Mouse (Mus musculus): ENCODE results near the gene Erc2. TPM values are rescaled to one million over a fixed set of nuclear protein-coding genes. Genes with fewer than 3 reads are reported as not detected.

Erc2 gene
- polyA plus RNA-seq, 1 experiment: 0.53 TPM

DNA sequence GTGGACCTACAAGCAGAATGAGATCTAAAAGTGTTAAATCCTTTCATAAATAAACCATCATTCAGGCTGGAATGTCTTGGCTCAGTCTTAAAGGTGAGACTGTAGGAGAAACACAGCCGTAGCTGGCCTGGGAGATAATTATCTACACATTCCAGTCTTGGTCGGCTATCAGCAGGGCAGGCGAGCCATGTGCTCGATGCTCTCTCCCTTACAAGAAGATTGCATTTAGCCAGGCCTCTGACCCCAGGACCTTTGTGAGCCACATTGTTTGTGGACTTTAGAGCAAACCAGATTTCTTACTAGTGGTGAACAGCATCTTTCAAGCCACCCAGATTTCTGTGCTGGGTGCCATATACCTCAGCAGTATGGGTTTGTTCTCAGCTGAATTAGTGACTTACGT is 498.6 kb downstream of the Erc2 start:
- H3K36me3 ChIP-seq (ENCODE audit: control insufficient read depth, insufficient read depth): no peaks in the 10 kb centered on the region
- no peaks in the 10 kb centered on the region for H3K79me2 ChIP-seq (ENCODE audit: control insufficient read depth, insufficient read depth)
- H3ac ChIP-seq (ENCODE audit: control insufficient read depth, insufficient read length): no peak overlapping the region
- TF ChIP-seq TCF3 (IDR thresholded peaks at IDR 0.05; ENCODE audit: insufficient read length, low read depth) (no peak), POLR2A (IDR thresholded peaks at IDR 0.05; ENCODE audit: insufficient read length, low read depth) (no peak), MAX (IDR thresholded peaks at IDR 0.05; ENCODE audit: low read depth) (no peak), USF1 (IDR thresholded peaks at IDR 0.05; ENCODE audit: low read depth) (no peak), SRF (IDR thresholded peaks at IDR 0.05; ENCODE audit: control insufficient read depth, insufficient read length, low read depth) (no peak), E2F4 (IDR thresholded peaks at IDR 0.05; ENCODE audit: insufficient read depth) (no peak)
- H3K4me2 ChIP-seq (ENCODE audit: low read depth): no peak overlapping the region
- H3K27me3 ChIP-seq (ENCODE audit: control insufficient read depth, insufficient read depth, insufficient read length): no peaks in the 10 kb centered on the region
- H3K4me3 ChIP-seq: no peak overlapping the region

DNA sequence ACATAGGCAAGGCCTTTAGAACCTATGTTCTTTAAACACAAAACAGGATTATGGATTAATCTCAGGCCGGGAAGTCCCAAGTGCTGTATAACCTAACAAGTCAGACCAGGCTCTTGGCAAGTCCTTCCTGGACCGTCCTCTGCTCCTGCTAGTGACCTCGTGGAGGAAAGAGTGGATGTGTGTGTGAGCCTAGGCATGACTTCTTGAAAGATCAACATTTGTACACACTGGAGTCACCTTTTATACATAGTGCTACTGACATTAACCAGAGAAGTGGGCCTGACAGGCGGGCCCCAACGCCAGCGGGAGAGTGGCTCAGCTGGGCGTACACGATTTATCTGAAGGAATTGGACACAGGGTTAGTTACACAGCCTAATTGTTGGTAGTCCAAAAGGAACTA is 504.6 kb downstream of the Erc2 start:
- H3K4me2 ChIP-seq (ENCODE audit: low read depth): no peak overlapping the region
- no peak for TF ChIP-seq E2F4 (IDR thresholded peaks at IDR 0.05; ENCODE audit: insufficient read depth)
- TF ChIP-seq USF1 (IDR thresholded peaks at IDR 0.05; ENCODE audit: low read depth): no peak
- no peak for TF ChIP-seq MYOG (IDR thresholded peaks at IDR 0.05; ENCODE audit: control insufficient read depth in 1 of 3, insufficient read depth in 1 of 3, insufficient read length in 2 of 3, low read depth in 2 of 3)
- no peak for TF ChIP-seq MAX (IDR thresholded peaks at IDR 0.05; ENCODE audit: low read depth)
- TF ChIP-seq TCF12 (IDR thresholded peaks at IDR 0.05; ENCODE audit: insufficient read depth, poor library complexity, severe bottlenecking): no peak
- no peak for TF ChIP-seq POLR2AphosphoS2 (IDR thresholded peaks at IDR 0.05; ENCODE audit: insufficient read length, low read depth)
- TF ChIP-seq POLR2A (IDR thresholded peaks at IDR 0.05; ENCODE audit: insufficient read length, low read depth): no peak
- no peak for TF ChIP-seq TCF3 (IDR thresholded peaks at IDR 0.05; ENCODE audit: insufficient read length, low read depth)
- TF ChIP-seq MYOD1 (IDR thresholded peaks at IDR 0.05; ENCODE audit: control insufficient read depth in 1 of 3, insufficient read length in 2 of 3, low read depth in 2 of 3): no peak
- no peak overlapping the region for H3ac ChIP-seq (ENCODE audit: control insufficient read depth, insufficient read length)
- H3K27me3 ChIP-seq (ENCODE audit: control insufficient read depth, insufficient read depth, insufficient read length): no peaks in the 10 kb centered on the region
- no peak overlapping the region for H3K4me3 ChIP-seq
- H3K36me3 ChIP-seq (ENCODE audit: control insufficient read depth, insufficient read depth): no peaks in the 10 kb centered on the region
- no peaks in the 10 kb centered on the region for H3K79me2 ChIP-seq (ENCODE audit: control insufficient read depth, insufficient read depth)

DNA sequence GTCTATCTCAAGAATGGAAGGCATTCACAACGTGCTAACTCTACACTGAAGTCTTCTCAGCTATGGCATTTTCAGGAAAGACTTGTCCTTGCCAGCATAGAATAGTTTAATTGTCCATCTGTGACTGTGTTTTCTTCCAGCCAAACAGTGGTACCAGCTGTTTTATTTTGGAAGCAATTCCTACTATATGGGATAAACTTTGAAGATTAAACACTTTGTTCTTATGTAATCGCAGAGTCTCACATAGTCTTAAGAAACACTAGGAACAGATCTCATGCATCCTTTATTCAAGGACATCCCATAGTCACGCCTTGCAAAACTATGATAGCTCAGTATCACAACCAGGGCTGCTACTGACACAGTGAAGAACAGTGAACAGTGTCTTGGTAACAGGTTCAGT is 506.8 kb downstream of the Erc2 start:
- Histone ChIP-seq H3K36me3 (ENCODE audit: control insufficient read depth, insufficient read depth) (no peaks in the 10 kb centered on the region), H3K27me3 (ENCODE audit: control insufficient read depth, insufficient read depth, insufficient read length) (no peaks in the 10 kb centered on the region), H3K4me2 (ENCODE audit: low read depth) (no peak overlapping the region), H3K79me2 (ENCODE audit: control insufficient read depth, insufficient read depth) (no peaks in the 10 kb centered on the region), H3K4me3 (no peak overlapping the region), H3ac (ENCODE audit: control insufficient read depth, insufficient read length) (no peak overlapping the region)
- TF ChIP-seq MYOD1 (IDR thresholded peaks at IDR 0.05; ENCODE audit: control insufficient read depth in 1 of 3, insufficient read length in 2 of 3, low read depth in 2 of 3): no peak
- no peak for TF ChIP-seq USF1 (IDR thresholded peaks at IDR 0.05; ENCODE audit: low read depth)
- no peak for TF ChIP-seq TCF3 (IDR thresholded peaks at IDR 0.05; ENCODE audit: insufficient read length, low read depth)
- TF ChIP-seq CEBPB (IDR thresholded peaks at IDR 0.05; ENCODE audit: insufficient read depth, poor library complexity, severe bottlenecking): no peak
- TF ChIP-seq E2F4 (IDR thresholded peaks at IDR 0.05; ENCODE audit: insufficient read depth): no peak
- no peak for TF ChIP-seq MYOG (IDR thresholded peaks at IDR 0.05; ENCODE audit: control insufficient read depth in 1 of 3, insufficient read depth in 1 of 3, insufficient read length in 2 of 3, low read depth in 2 of 3)
- no peak for TF ChIP-seq REST (IDR thresholded peaks at IDR 0.05; ENCODE audit: insufficient read depth, insufficient read length)
- TF ChIP-seq POLR2AphosphoS2 (IDR thresholded peaks at IDR 0.05; ENCODE audit: insufficient read length, low read depth): no peak
- no peak for TF ChIP-seq SRF (IDR thresholded peaks at IDR 0.05; ENCODE audit: control insufficient read depth, insufficient read length, low read depth)
- TF ChIP-seq TCF12 (IDR thresholded peaks at IDR 0.05; ENCODE audit: insufficient read depth, poor library complexity, severe bottlenecking): no peak
- no peak for TF ChIP-seq MAX (IDR thresholded peaks at IDR 0.05; ENCODE audit: low read depth)
- no peak for TF ChIP-seq POLR2A (IDR thresholded peaks at IDR 0.05; ENCODE audit: insufficient read length, low read depth)

DNA sequence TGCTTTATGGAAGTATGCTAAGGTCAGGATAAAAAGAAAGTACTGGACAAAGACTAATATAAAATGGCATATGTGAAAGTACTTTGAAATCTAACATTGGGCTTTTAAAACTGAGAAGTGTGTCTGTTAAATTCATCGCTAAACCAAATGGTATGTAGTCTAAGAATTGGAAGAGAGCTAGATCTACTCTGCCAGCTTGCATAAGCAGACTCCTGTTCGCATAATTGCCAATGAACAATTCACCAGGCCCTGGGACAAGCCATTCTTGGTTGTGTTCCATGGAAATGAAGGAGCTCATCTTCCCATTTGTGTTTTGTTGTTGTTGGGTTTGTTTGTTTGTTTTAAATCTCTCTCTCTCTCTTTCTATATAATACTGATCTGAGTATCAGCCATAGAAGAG is 521.8 kb downstream of the Erc2 start:
- H3K4me2 ChIP-seq (ENCODE audit: low read depth): no peak overlapping the region
- no peak for TF ChIP-seq MYOG (IDR thresholded peaks at IDR 0.05; ENCODE audit: control insufficient read depth in 1 of 3, insufficient read depth in 1 of 3, insufficient read length in 2 of 3, low read depth in 2 of 3)
- TF ChIP-seq REST (IDR thresholded peaks at IDR 0.05; ENCODE audit: insufficient read depth, insufficient read length): no peak
- TF ChIP-seq E2F4 (IDR thresholded peaks at IDR 0.05; ENCODE audit: insufficient read depth): no peak
- TF ChIP-seq POLR2AphosphoS2 (IDR thresholded peaks at IDR 0.05; ENCODE audit: insufficient read length, low read depth): no peak
- no peak overlapping the region for H3ac ChIP-seq (ENCODE audit: control insufficient read depth, insufficient read length)
- H3K4me3 ChIP-seq: no peak overlapping the region
- no peaks in the 10 kb centered on the region for H3K79me2 ChIP-seq (ENCODE audit: control insufficient read depth, insufficient read depth)
- H3K27me3 ChIP-seq (ENCODE audit: control insufficient read depth, insufficient read depth, insufficient read length): no peaks in the 10 kb centered on the region
- no peaks in the 10 kb centered on the region for H3K36me3 ChIP-seq (ENCODE audit: control insufficient read depth, insufficient read depth)

DNA sequence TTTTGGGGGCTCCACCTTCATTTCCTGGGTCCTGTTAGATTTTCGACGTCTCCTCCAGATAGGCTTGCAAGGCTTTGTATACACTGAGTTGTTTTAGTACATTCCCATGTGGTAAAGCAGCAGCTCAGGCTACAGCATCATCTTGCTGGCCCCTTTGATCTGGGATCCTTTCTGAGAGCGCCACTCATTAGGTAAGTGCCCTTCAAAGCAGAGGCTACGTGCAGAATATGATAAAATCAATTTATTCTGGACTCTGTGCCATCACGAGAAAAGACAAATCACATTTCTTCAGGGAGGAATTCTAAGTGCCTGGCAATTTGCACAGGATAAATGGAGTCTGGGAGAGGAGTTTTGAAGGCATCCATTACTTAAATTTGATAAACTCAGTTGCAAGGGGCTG is 525.0 kb downstream of the Erc2 start:
- H3ac ChIP-seq (ENCODE audit: control insufficient read depth, insufficient read length): no peak overlapping the region
- TF ChIP-seq REST (IDR thresholded peaks at IDR 0.05; ENCODE audit: insufficient read depth, insufficient read length) (no peak), E2F4 (IDR thresholded peaks at IDR 0.05; ENCODE audit: insufficient read depth) (no peak), TCF3 (IDR thresholded peaks at IDR 0.05; ENCODE audit: insufficient read length, low read depth) (no peak), MAX (IDR thresholded peaks at IDR 0.05; ENCODE audit: low read depth) (no peak), SRF (IDR thresholded peaks at IDR 0.05; ENCODE audit: control insufficient read depth, insufficient read length, low read depth) (no peak), CEBPB (IDR thresholded peaks at IDR 0.05; ENCODE audit: insufficient read depth, poor library complexity, severe bottlenecking) (no peak), USF1 (IDR thresholded peaks at IDR 0.05; ENCODE audit: low read depth) (no peak), POLR2A (IDR thresholded peaks at IDR 0.05; ENCODE audit: insufficient read length, low read depth) (no peak), MYOD1 (IDR thresholded peaks at IDR 0.05; ENCODE audit: control insufficient read depth in 1 of 3, insufficient read length in 2 of 3, low read depth in 2 of 3) (no peak), TCF12 (IDR thresholded peaks at IDR 0.05; ENCODE audit: insufficient read depth, poor library complexity, severe bottlenecking) (no peak), POLR2AphosphoS2 (IDR thresholded peaks at IDR 0.05; ENCODE audit: insufficient read length, low read depth) (no peak), MYOG (IDR thresholded peaks at IDR 0.05; ENCODE audit: control insufficient read depth in 1 of 3, insufficient read depth in 1 of 3, insufficient read length in 2 of 3, low read depth in 2 of 3) (no peak)
- no peaks in the 10 kb centered on the region for H3K36me3 ChIP-seq (ENCODE audit: control insufficient read depth, insufficient read depth)
- no peaks in the 10 kb centered on the region for H3K79me2 ChIP-seq (ENCODE audit: control insufficient read depth, insufficient read depth)
- H3K4me3 ChIP-seq: no peak overlapping the region
- H3K4me2 ChIP-seq (ENCODE audit: low read depth): no peak overlapping the region
- H3K27me3 ChIP-seq (ENCODE audit: control insufficient read depth, insufficient read depth, insufficient read length): no peaks in the 10 kb centered on the region
